Mouse (Mus musculus) heart, adult 2 months (tissue): ENCODE measurements at regions not wholly inside any gene's neighbourhood (a gene's known extent, or its start where the extent isn't known, plus 50 kb on each side); places are given as distances from the start of the nearest gene placed in this dataset.
A peak's percentile ranks its signal among the peaks of the same experiment; 100 is the strongest.

Experiments
- CTCF ChIP-seq: fragments of 200-600 bp; IDR thresholded peaks from 2 replicates; pipeline ENCODE4 v1.8.1; 2022; ENCODE audit warnings: antibody characterized with exemption, mild to moderate bottlenecking, moderate library complexity
- EP300 ChIP-seq: fragments of 200-500 bp; IDR thresholded peaks from 2 replicates; pipeline ENCODE4 v1.6.1; 2011; ENCODE audit warnings: low read depth, low read length, control low read depth; ENCODE audit not compliant: insufficient read depth
- POLR2A ChIP-seq: fragments of 200-500 bp; IDR thresholded peaks from 2 replicates; pipeline ENCODE4 v1.6.1; 2011; ENCODE audit warnings: mild to moderate bottlenecking, low read depth, low read length, control low read depth; ENCODE audit not compliant: insufficient read depth

GRCm38 (mm10) chr8:26282156-26282935, 163.0 kb downstream of the Gm45692 start:
- TF ChIP-seq POLR2A = no peak
- TF ChIP-seq CTCF = no peak
- TF ChIP-seq EP300 = 0 out of 2 replicates have a peak, but pooled peaks have one; percentile 23
